Mouse (Mus musculus) midbrain, embryonic 16.5 days (tissue): ENCODE measurements around the gene Ubxn11. TPM values are rescaled to one million over a fixed set of nuclear protein-coding genes. Genes with fewer than 3 reads are reported as not detected.

Experiments
- ATAC-seq: fragments of 200-750 bp; cut with Nextera tagmentation; 2 replicates; pipeline ENCODE4 v1.8.0; 2017; ENCODE audit warnings: moderate TSS enrichment
- H3K27ac ChIP-seq: fragments of 300-500 bp; sonication (generic); 2 replicates; pipeline ENCODE4 v1.5.1; 2014; ENCODE audit warnings: mild to moderate bottlenecking, low read length, mixed read lengths
- H3K27me3 ChIP-seq: fragments of 300-500 bp; sonication (generic); 2 replicates; pipeline ENCODE4 v1.6.1; 2014; ENCODE audit warnings: low read depth, low read length, mixed read lengths; ENCODE audit not compliant: control insufficient read depth, insufficient read depth
- H3K36me3 ChIP-seq: fragments of 300-500 bp; sonication (generic); 2 replicates; pipeline ENCODE4 v1.6.1; 2014; ENCODE audit warnings: mild to moderate bottlenecking, low read length, moderate library complexity, mixed read lengths; ENCODE audit not compliant: control insufficient read depth, insufficient read depth
- H3K4me1 ChIP-seq: fragments of 300-500 bp; sonication (generic); 2 replicates; pipeline ENCODE4 v1.6.1; 2014; ENCODE audit warnings: mild to moderate bottlenecking, low read length, mixed read lengths; ENCODE audit not compliant: control insufficient read depth, insufficient read depth
- H3K4me2 ChIP-seq: fragments of 300-500 bp; sonication (generic); 2 replicates; pipeline ENCODE4 v1.6.1; 2014; ENCODE audit warnings: mild to moderate bottlenecking, low read length, mixed read lengths
- H3K4me3 ChIP-seq: fragments of 300-500 bp; sonication (generic); 2 replicates; pipeline ENCODE4 v1.5.1; 2014; ENCODE audit warnings: low read depth, mild to moderate bottlenecking, low read length, moderate library complexity, mixed read lengths
- H3K9ac ChIP-seq: fragments of 300-500 bp; sonication (generic); 2 replicates; pipeline ENCODE4 v1.6.1; 2014; ENCODE audit warnings: low read depth, low read length, mixed read lengths
- H3K9me3 ChIP-seq: fragments of 300-500 bp; sonication (generic); replicated peaks from 2 replicates; pipeline ENCODE4 v1.6.1; 2014; ENCODE audit warnings: mild to moderate bottlenecking, low read length, mixed read lengths; ENCODE audit not compliant: control insufficient read depth, poor library complexity, severe bottlenecking
- WGBS: fragments of 180-500 bp; shearing (Covaris S2); extraction: QIAGEN DNeasy Blood & Tissue Kit; methylation state at CpG from one replicate; pipeline ENCODE4 v1.1.7; 2014; 5-methylcytosine and 5-hydroxymethylcytosine counted together
- polyA plus RNA-seq: library from polyadenylated mRNA; unstranded; fragments of >200 nt; fragmentation: Nextera tagmentation; extraction: Ambion mirVana; gene quantifications from 2 replicates; pipeline ENCODE4 v1.2.1, GENCODE M21; 2015

Ubxn11 gene
- polyA plus RNA-seq, 1 experiment from 2014 or later = 18.4 TPM

DNA sequence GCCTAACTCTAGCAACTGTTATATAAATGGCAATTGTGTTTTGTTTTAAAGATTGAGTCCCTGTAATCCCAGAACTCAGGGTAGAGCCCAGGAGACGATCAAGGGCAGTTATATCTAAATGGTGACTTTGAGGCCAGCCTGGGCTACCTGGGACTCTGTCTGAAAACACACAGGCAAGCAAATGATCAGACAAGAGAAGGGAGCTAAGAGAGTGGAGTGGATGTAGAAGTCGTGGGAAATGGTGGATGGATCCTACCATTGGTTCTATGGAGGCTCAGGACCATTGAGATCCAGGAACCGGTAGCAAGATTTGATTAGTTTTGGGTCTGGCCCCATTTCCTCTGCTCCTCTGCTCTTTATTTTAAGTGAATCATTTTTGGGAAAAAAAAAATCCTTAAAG, 6.2 kb upstream of the Ubxn11 start:
- Histone ChIP-seq H3K4me3 (no peak overlapping the region), H3K4me1 (no peaks in the 10 kb centered on the region), H3K27me3 (no peaks in the 10 kb centered on the region), H3K9ac (no peak overlapping the region), H3K9me3 (no peaks in the 10 kb centered on the region), H3K36me3 (no peaks in the 10 kb centered on the region), H3K4me2 (no peak overlapping the region), H3K27ac (no peak overlapping the region)
- no peak for ATAC-seq
- WGBS = 79% methylated on average over 3 of the region's 3 CpGs

DNA sequence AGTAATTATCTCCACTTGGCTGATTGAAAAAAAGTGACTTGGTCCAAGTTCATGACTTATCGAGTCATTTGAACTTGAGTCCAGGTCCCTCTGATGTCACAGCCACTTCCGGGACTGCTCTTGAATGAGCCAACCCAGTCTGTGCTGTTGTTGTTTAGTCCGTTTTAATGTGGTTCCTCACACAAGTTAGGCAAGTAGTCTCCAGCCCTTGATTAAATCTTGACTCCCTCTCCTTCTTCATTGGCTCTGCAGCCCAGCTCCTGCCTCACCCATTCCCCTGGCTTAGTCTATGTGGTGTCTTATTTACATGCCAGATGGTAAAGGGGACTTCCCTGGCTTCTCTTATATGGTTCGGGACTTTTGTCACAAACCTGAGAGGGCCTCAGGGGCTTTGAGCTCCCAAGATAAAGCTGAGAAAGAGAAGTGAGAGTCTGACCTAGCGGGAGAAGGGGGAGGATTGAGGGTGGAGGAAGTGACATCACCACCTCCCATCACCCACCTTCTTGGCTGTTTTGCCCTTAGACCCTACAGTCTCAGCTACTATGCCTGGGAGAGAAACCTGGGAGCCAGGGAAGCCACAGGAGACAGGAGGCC, 5.3 kb upstream of the Ubxn11 start:
- Histone ChIP-seq H3K36me3 (no peaks in the 10 kb centered on the region), H3K27me3 (no peaks in the 10 kb centered on the region), H3K27ac (no peak overlapping the region), H3K4me1 (no peaks in the 10 kb centered on the region), H3K4me3 (no peak overlapping the region), H3K9ac (no peak overlapping the region), H3K9me3 (no peaks in the 10 kb centered on the region), H3K4me2 (no peak overlapping the region)
- 79% methylated on average over 5 of the region's 5 CpGs for WGBS
- ATAC-seq = no peak

DNA sequence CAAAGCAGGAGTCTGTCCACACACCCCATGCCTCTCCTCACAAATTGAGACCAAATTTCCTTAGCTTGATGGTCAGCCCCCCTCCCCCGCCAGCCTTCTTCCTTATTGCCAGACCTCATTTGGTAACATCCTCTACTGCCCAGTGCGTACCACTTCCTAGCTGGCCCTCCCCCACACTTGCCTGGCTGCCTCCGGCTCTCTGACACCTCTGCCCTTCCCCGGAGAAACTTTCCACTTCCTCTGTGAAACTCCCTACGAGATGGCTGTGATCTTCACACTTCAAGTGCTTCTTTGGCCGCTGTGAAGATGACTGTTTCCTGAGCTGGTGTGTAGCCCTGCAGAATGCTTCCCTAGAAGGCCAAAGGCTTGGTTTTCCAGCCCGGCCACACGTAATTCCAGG, 3.7 kb upstream of the Ubxn11 start:
- WGBS = 75% methylated on average over 8 of the region's 8 CpGs
- peaks cover 7% of the 10 kb centered on the region for H3K4me1 ChIP-seq
- H3K4me2 ChIP-seq = no peak overlapping the region
- H3K9me3 ChIP-seq = no peaks in the 10 kb centered on the region
- H3K27me3 ChIP-seq = no peaks in the 10 kb centered on the region
- H3K4me3 ChIP-seq = no peak overlapping the region
- H3K36me3 ChIP-seq = no peaks in the 10 kb centered on the region
- ATAC-seq = no peak
- H3K27ac ChIP-seq = no peak overlapping the region
- no peak overlapping the region for H3K9ac ChIP-seq

DNA sequence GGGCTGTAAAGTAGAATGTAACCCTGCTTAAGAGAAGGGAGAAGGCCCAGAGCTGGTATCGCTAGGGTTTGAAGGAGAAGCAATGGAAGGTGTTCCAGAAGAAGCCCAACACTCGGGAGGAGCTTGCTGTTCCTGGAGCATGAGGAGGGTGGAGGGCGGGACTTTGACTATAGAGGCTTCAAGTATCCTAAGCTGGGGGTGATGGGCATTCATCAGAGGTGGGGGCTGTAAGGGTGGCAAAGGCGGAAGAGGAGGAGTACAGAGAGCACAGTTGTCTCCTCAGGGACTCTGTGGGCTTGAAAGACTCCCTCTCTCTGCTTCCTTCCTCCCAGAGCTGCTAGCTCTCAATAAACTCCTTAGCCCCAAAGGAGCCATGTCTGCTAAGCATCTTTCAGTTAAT, 2.1 kb upstream of the Ubxn11 start:
- Histone ChIP-seq H3K4me2 (no peak overlapping the region), H3K9ac (no peak overlapping the region), H3K4me1 (peaks cover 7% of the 10 kb centered on the region), H3K36me3 (no peaks in the 10 kb centered on the region), H3K27me3 (no peaks in the 10 kb centered on the region), H3K27ac (no peak overlapping the region), H3K4me3 (no peak overlapping the region), H3K9me3 (no peaks in the 10 kb centered on the region)
- no peak for ATAC-seq
- 77% methylated on average over 4 of the region's 4 CpGs for WGBS

DNA sequence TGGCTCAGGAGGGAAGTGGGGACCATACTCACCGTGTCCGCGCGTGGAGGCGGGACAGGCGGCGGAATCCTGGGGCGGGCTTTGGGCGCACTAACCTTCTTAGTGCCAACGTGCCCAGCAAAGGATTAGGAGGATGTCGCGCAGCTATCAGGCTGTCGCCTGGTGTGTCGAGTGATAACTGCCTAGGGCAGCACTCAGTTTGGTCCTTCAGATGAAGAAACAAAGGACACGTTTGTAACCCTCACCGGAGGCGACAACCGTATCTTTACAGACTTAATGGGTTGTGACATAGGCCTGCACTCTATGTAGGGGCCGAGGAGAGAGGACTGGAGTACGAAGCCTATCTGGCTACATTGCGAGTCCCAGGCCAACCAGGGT, 361 bp downstream of the Ubxn11 start:
- Histone ChIP-seq H3K4me2 (peak overlapping the region; percentile 64), H3K9ac (peak overlapping the region; percentile 70), H3K4me1 (peaks cover 7% of the 10 kb centered on the region), H3K4me3 (peak overlapping the region; percentile 73), H3K9me3 (no peaks in the 10 kb centered on the region), H3K27ac (0 out of 2 replicates have a peak overlapping the region, but pooled peaks have one; percentile 58), H3K27me3 (no peaks in the 10 kb centered on the region), H3K36me3 (no peaks in the 10 kb centered on the region)
- 3% methylated on average over 21 of the region's 21 CpGs for WGBS
- ATAC-seq = peak; percentile 73

DNA sequence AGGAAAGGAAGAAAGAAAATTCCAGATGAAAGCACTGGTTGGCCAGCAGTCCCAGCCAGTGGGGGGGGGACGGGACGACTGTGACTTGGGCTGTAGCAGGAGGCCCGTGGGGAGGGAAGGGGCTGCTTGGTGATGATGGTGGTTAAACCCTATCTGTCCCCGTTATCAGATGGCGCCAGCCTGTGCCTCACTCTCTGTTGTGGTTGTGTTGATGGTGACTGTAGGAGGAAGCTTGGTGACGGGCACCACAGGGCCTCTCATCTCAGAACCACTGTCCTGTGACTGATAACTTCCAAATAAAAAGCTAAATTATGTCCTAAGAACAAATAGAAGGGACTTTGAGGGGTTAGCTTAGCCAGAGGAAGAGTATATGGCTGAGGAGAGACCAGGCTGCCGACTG, 3.7 kb downstream of the Ubxn11 start:
- Histone ChIP-seq H3K4me3 (no peak overlapping the region), H3K9me3 (no peaks in the 10 kb centered on the region), H3K4me2 (no peak overlapping the region), H3K27me3 (no peaks in the 10 kb centered on the region), H3K4me1 (peaks cover 7% of the 10 kb centered on the region), H3K9ac (no peak overlapping the region), H3K36me3 (no peaks in the 10 kb centered on the region), H3K27ac (no peak overlapping the region)
- no peak for ATAC-seq
- 81% methylated on average over 7 of the region's 7 CpGs for WGBS

DNA sequence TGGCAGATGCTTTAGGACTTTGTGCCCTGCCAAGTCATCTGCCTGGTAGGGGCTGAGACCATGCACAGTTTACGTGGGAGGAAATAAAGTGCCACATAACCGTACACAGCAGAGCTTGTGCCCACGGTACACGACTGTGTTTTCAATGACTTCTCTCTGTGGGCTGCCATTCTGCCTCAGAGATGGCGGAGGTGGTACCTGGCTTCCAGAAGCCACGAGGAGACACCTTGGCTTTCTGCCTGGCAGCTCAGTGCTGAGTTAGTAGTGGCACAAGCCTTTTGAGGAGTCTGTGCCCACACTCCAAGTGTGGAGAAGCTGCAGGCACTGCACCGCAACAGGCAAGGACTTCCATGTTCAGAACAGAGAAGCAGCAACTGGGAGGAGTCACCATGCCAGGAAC, 5.4 kb downstream of the Ubxn11 start:
- no peak overlapping the region for H3K4me3 ChIP-seq
- H3K9ac ChIP-seq = no peak overlapping the region
- no peaks in the 10 kb centered on the region for H3K36me3 ChIP-seq

DNA sequence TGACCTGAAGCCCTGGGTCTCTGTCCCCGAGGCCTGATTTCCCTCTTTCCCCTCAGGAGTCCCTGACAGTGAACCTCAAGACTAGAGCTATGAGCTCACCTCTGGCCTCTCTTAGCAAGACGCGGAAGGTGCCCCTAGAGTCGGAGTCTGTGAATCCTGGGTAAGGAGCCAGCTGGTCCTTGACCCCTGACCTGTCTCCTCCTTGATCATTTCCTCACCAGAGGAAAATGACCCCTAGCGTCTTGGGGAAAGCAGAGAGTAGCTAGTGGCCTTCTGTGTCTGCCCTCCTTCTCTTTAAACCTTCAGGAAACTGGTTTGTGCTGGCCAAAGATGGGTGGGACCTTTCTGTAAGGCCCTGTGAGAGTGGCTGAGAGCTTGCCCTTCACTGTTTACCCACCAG, 5.8 kb downstream of the Ubxn11 start:
- Histone ChIP-seq H3K9ac (no peak overlapping the region), H3K27ac (no peak overlapping the region)

More for the DNA sequence above, 5.4 kb downstream of the Ubxn11 start:
- WGBS = 88% methylated on average over 7 of the region's 7 CpGs
- H3K27me3 ChIP-seq = no peaks in the 10 kb centered on the region
- peaks cover 7% of the 10 kb centered on the region for H3K4me1 ChIP-seq
- no peak overlapping the region for H3K4me2 ChIP-seq
- no peaks in the 10 kb centered on the region for H3K9me3 ChIP-seq
- no peak for ATAC-seq
- no peak overlapping the region for H3K27ac ChIP-seq

DNA sequence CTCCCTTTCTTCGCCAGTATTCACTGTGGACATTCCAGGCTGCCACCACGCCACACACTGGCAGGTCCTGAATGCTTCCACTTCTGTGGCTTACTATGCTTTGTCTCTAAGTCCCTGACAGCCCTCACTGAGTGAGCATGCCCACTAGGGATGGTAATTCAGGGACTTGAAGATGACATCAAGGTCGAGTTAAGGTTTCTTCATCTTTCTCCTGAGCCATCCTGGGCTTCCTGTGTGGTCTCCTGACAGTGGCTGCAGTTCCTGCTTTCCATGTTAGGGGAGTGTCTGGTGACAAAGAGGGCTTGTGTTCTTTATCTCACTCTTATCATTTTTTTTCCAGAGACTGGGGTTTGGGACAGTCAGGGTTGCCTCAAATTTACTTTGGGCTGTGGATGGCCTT, 8.3 kb downstream of the Ubxn11 start:
- Histone ChIP-seq H3K4me2 (no peak overlapping the region), H3K4me1 (no peaks in the 10 kb centered on the region), H3K27ac (no peak overlapping the region), H3K27me3 (no peaks in the 10 kb centered on the region), H3K9me3 (no peaks in the 10 kb centered on the region), H3K9ac (no peak overlapping the region), H3K36me3 (no peaks in the 10 kb centered on the region), H3K4me3 (no peak overlapping the region)
- no peak for ATAC-seq
- WGBS = 54% methylated on average over 3 of the region's 3 CpGs

More for the DNA sequence above, 5.8 kb downstream of the Ubxn11 start:
- Histone ChIP-seq H3K4me3 (no peak overlapping the region), H3K4me1 (peaks cover 2% of the 10 kb centered on the region), H3K4me2 (no peak overlapping the region), H3K9me3 (no peaks in the 10 kb centered on the region), H3K27me3 (no peaks in the 10 kb centered on the region), H3K36me3 (no peaks in the 10 kb centered on the region)
- no peak for ATAC-seq
- WGBS = 70% methylated on average over 5 of the region's 5 CpGs
